Mouse (Mus musculus) liver, postnatal 0 days (tissue): ENCODE measurements around the gene Gm609. TPM values are rescaled to one million over a fixed set of nuclear protein-coding genes. Genes with fewer than 3 reads are reported as not detected.

Experiments
- ATAC-seq: fragments of 200-750 bp; cut with Nextera tagmentation; 2 replicates; pipeline ENCODE4 v1.8.0; 2017; ENCODE audit warnings: mild to moderate bottlenecking, moderate library complexity
- DNase-seq: peaks from one replicate; pipeline ENCODE4 v3.0.0-alpha.2; 2016
- H3K27ac ChIP-seq: fragments of 300-500 bp; sonication (generic); 2 replicates; pipeline ENCODE4 v1.5.1; 2014; ENCODE audit warnings: antibody characterized with exemption, moderate library complexity, mild to moderate bottlenecking, low read depth
- H3K27me3 ChIP-seq: fragments of 300-500 bp; sonication (generic); 2 replicates; pipeline ENCODE4 v1.6.1; 2014; ENCODE audit warnings: low read length, control low read depth, mixed read lengths; ENCODE audit not compliant: insufficient read depth
- H3K36me3 ChIP-seq: fragments of 300-500 bp; sonication (generic); replicated peaks from 2 replicates; pipeline ENCODE4 v1.6.1; 2014; ENCODE audit warnings: mild to moderate bottlenecking, control low read depth, low read length, moderate library complexity, mixed read lengths; ENCODE audit not compliant: insufficient read depth
- H3K4me1 ChIP-seq: fragments of 300-500 bp; sonication (generic); 2 replicates; pipeline ENCODE4 v1.6.1; 2014; ENCODE audit warnings: antibody characterized with exemption, mild to moderate bottlenecking, control low read depth; ENCODE audit not compliant: insufficient read depth
- H3K4me2 ChIP-seq: fragments of 300-500 bp; sonication (generic); 2 replicates; pipeline ENCODE4 v1.6.1; 2014; ENCODE audit warnings: low read depth, mild to moderate bottlenecking, low read length, moderate library complexity, mixed read lengths
- H3K4me3 ChIP-seq: fragments of 300-500 bp; sonication (generic); 2 replicates; pipeline ENCODE4 v1.5.1; 2014; ENCODE audit warnings: low read depth, low read length
- H3K9ac ChIP-seq: fragments of 300-500 bp; sonication (generic); replicated peaks from 2 replicates; pipeline ENCODE4 v1.6.1; 2014; ENCODE audit warnings: mild to moderate bottlenecking, moderate library complexity
- H3K9me3 ChIP-seq: fragments of 300-500 bp; sonication (generic); 2 replicates; pipeline ENCODE4 v1.6.1; 2016; ENCODE audit warnings: mild to moderate bottlenecking, control low read depth, low read length, mixed read lengths
- CTCF ChIP-seq: sonication (generic); IDR thresholded peaks from 2 replicates; pipeline ENCODE4 v1.5.1; 2016; ENCODE audit warnings: antibody characterized with exemption, low read depth
- EP300 ChIP-seq: IDR thresholded peaks from 2 replicates; pipeline ENCODE4 v1.6.1; 2016; ENCODE audit warnings: antibody characterized with exemption, low read depth, mild to moderate bottlenecking
- WGBS: fragments of 180-500 bp; shearing (Covaris S2); extraction: QIAGEN DNeasy Blood & Tissue Kit; methylation state at CpG from one replicate; pipeline ENCODE4 v1.1.7; 2014; ENCODE audit not compliant: insufficient replicate concordance; 5-methylcytosine and 5-hydroxymethylcytosine counted together
- polyA plus RNA-seq: library from polyadenylated mRNA; unstranded; fragments of >200 nt; fragmentation: Nextera tagmentation; extraction: Ambion mirVana; gene quantifications from 2 replicates; pipeline ENCODE4 v1.2.1, GENCODE M21; 2015

The Gm609 gene
- polyA plus RNA-seq, 1 experiment from 2014 or later = 0.13 TPM

DNA sequence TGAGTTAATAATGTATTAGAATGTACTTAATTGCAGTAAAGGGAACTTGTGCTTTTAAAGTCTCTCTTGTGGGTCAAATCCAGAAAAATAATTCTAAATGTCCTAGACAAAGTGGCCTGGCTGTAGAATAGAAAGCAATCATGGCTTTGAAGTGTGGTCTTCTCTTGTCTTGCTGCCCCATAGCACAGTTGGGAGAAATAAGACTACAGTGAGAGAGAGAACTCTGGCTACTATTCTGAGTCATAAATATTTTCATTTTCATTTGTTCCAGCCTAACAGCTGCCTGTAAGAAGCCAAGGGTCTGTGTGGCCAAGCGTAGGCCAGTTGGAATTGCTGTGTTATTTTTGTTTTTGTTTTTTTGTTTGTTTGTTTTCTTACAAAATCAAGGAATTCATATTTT, 128.1 kb downstream of the Gm609 start:
- ATAC-seq (no peak), DNase-seq (no peak)
- no peak overlapping the region for H3K9ac ChIP-seq
- no peaks in the 10 kb centered on the region for H3K9me3 ChIP-seq
- no peaks in the 10 kb centered on the region for H3K4me1 ChIP-seq
- TF ChIP-seq EP300 = no peak
- TF ChIP-seq CTCF = no peak
- no peak overlapping the region for H3K27ac ChIP-seq
- H3K27me3 ChIP-seq = no peaks in the 10 kb centered on the region
- no peaks in the 10 kb centered on the region for H3K36me3 ChIP-seq
- WGBS = 72% methylated on average over 1 of the region's 1 CpGs
- H3K4me2 ChIP-seq = no peak overlapping the region
- H3K4me3 ChIP-seq = no peak overlapping the region

DNA sequence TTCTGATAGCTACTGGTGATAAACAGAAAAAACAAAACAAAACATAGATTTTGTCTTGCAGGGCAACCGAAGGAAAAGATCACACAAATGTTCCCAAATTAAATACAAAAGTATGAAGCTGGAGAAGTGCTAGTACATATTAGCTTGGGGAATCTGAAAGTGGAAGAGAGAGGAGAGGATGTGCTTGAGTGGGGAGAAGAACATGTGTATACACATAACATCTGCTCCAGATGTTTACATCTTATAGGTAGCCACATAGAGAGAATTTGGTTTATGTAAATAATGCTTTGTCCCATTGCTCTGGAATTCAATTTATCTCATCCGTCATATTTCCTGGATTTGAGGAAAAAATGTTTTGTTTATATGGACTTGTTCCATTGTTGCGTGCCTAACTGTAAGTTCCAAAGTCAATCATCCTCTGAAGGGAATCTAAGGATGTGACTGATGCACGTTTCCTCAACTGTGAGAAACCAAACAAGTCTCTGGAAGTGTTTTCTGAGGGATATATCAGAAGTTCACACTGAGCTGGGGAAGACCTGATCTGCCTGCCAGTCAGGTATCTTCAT, 129.2 kb downstream of the Gm609 start:
- Histone ChIP-seq H3K27me3 (no peaks in the 10 kb centered on the region), H3K4me1 (no peaks in the 10 kb centered on the region), H3K4me3 (no peak overlapping the region), H3K36me3 (no peaks in the 10 kb centered on the region), H3K9me3 (no peaks in the 10 kb centered on the region), H3K4me2 (no peak overlapping the region), H3K27ac (no peak overlapping the region), H3K9ac (no peak overlapping the region)
- WGBS = 66% methylated on average over 4 of the region's 4 CpGs
- ATAC-seq (no peak), DNase-seq (no peak)
- TF ChIP-seq EP300 (no peak), CTCF (no peak)

Other genes with a start within 250 kb of the Gm609 start
- 3.2 and 4.3 TPM in 2 replicates for gene Cd200, start 83.9 kb downstream of the Gm609 start, polyA plus RNA-seq
- gene Gm17783, start 39.1 kb upstream of the Gm609 start, polyA plus RNA-seq = not detected in 2 replicates
- gene Slc9c1, start 42.3 kb upstream of the Gm609 start, polyA plus RNA-seq = not detected in 2 replicates
- 2.4 and 2.8 TPM in 2 replicates for gene Gcsam, start 117.4 kb upstream of the Gm609 start, polyA plus RNA-seq
- gene BC016579, start 161.1 kb upstream of the Gm609 start, polyA plus RNA-seq = 0.30 and 0.34 TPM in 2 replicates
- 0.14 TPM in 2 replicates for gene Tmprss7, start 200.7 kb upstream of the Gm609 start, polyA plus RNA-seq
- gene Tagln3, start 231.6 kb upstream of the Gm609 start, polyA plus RNA-seq = 0.08 TPM in 1 of 2 replicates, not detected in the other
- gene Abhd10, start 250.0 kb upstream of the Gm609 start, polyA plus RNA-seq = 13.9 TPM in 2 replicates